23 mouse cellular contexts compared by ENCODE assay signal in the genomic region with DNA sequence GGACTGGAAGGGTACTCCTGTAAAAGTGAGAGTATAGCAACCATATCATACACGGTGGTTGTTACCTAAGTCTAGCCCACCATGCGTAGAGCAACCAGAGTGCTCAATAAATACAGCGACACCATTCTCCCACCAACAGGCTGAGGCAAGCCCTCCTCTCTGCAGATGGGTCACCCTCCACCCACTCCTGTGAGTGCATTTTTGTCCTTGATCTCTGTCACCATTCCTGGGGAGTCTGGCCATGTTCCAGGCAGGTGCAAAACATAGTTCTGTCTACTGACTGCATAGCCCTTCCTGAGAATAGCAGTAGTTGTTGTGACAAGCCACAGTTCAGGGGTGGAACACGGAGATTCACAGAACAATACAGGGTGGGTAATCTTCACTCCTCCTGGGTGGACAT. TPM values are rescaled to one million over a fixed set of nuclear protein-coding genes. Genes with fewer than 3 reads are reported as not detected.
DNase-seq lines count a peak whose midpoint lies in the region; ATAC-seq and TF ChIP-seq lines count a peak whose summit lies in the region.
"Had no signal": no experiment of that assay in that cellular context is flagged by ENCODE, and none has a peak within 500 bp of the region (broad histone marks: within the 10 kb centered on the region; RNA-seq: fewer than 3 reads in every experiment).

No protein-coding gene starts in this region.

- TF ChIP-seq POLR2A in bone marrow, adult 2 months (IDR thresholded peaks at IDR 0.05; ENCODE audit: borderline replicate concordance, control insufficient read depth, low read depth, low read length): no peak

- H3K4me2 ChIP-seq in forebrain, embryonic 14.5 days (ENCODE audit: low read length): no peak overlapping the region
- H3K4me2 ChIP-seq in forebrain, embryonic 12.5 days: no peak overlapping the region
- H3K4me2 ChIP-seq in intestine, postnatal 0 days (replicated peaks; ENCODE audit: low read depth): no peak overlapping the region
- H3K4me2 ChIP-seq in intestine, embryonic 16.5 days (ENCODE audit: low read depth, low read length): no peak overlapping the region
- H3K4me2 ChIP-seq in midbrain, embryonic 13.5 days (replicated peaks): 0 out of 2 replicates have a peak overlapping the region, but pooled peaks have one; percentile 7
- H3K4me2 ChIP-seq: embryonic facial prominence, embryonic 12.5 days; kidney, embryonic 15.5 days; limb, embryonic 15.5 days; lung, embryonic 14.5 days; midbrain, embryonic 15.5 days; neural tube, embryonic 12.5 days; stomach, embryonic 15.5 days had no signal

- no peak overlapping the region for H3K9ac ChIP-seq in forebrain, embryonic 14.5 days (ENCODE audit: low read length)
- H3K9ac ChIP-seq in forebrain, embryonic 12.5 days: no peak overlapping the region
- H3K9ac ChIP-seq in intestine, postnatal 0 days (ENCODE audit: low read depth, low read length): no peak overlapping the region
- no peak overlapping the region for H3K9ac ChIP-seq in intestine, embryonic 16.5 days (ENCODE audit: low read depth, low read length)
- H3K9ac ChIP-seq in midbrain, embryonic 13.5 days (replicated peaks): no peak overlapping the region
- H3K9ac ChIP-seq: embryonic facial prominence, embryonic 12.5 days; forebrain, embryonic 13.5 days; kidney, embryonic 15.5 days; limb, embryonic 15.5 days; lung, embryonic 14.5 days; midbrain, embryonic 15.5 days; neural tube, embryonic 12.5 days; stomach, embryonic 15.5 days had no signal

- no peak overlapping the region for H3K4me3 ChIP-seq in forebrain, embryonic 14.5 days (ENCODE audit: low read depth, low read length)
- no peak overlapping the region for H3K4me3 ChIP-seq in forebrain, embryonic 12.5 days (replicated peaks)
- no peak overlapping the region for H3K4me3 ChIP-seq in intestine, postnatal 0 days (ENCODE audit: low read depth, low read length)
- H3K4me3 ChIP-seq in intestine, embryonic 16.5 days (ENCODE audit: low read length): no peak overlapping the region
- no peak overlapping the region for H3K4me3 ChIP-seq in midbrain, embryonic 13.5 days (replicated peaks)
- H3K4me3 ChIP-seq in midbrain, embryonic 10.5 days: no peak overlapping the region
- no peak overlapping the region for H3K4me3 ChIP-seq in bone marrow, adult 2 months (replicated peaks; ENCODE audit: control insufficient read depth, low read depth, low read length)
- H3K4me3 ChIP-seq: embryonic facial prominence, embryonic 12.5 days; erythroblast, embryonic 14.5 days; forebrain, embryonic 13.5 days; kidney, embryonic 15.5 days; limb, embryonic 15.5 days; midbrain, embryonic 15.5 days; neural tube, embryonic 12.5 days; stomach, embryonic 15.5 days had no signal

- TF ChIP-seq CTCF in intestine, postnatal 0 days (IDR thresholded peaks at IDR 0.05; ENCODE audit: low read depth): no peak
- TF ChIP-seq CTCF in bone marrow, adult 2 months (IDR thresholded peaks at IDR 0.05; ENCODE audit: control insufficient read depth, insufficient read depth, low read length): no peak

- 0 out of 2 replicates have a peak overlapping the region, but pooled peaks have one; percentile 36 for H3K27ac ChIP-seq in forebrain, embryonic 14.5 days (ENCODE audit: low read depth, low read length)
- H3K27ac ChIP-seq in forebrain, embryonic 12.5 days: no peak overlapping the region
- H3K27ac ChIP-seq in intestine, postnatal 0 days (ENCODE audit: low read depth, low read length): 0 out of 2 replicates have a peak overlapping the region, but pooled peaks have one; percentile 8
- H3K27ac ChIP-seq in intestine, embryonic 16.5 days (ENCODE audit: low read length): no peak overlapping the region
- no peak overlapping the region; the same call in 1 of the 2 replicates for H3K27ac ChIP-seq in midbrain, embryonic 13.5 days
- no peak overlapping the region for H3K27ac ChIP-seq in midbrain, embryonic 10.5 days (replicated peaks)
- peak overlapping the region; percentile 80 for H3K27ac ChIP-seq in bone marrow, adult 2 months (ENCODE audit: control insufficient read depth, insufficient read depth, low read depth, low read length, poor library complexity)
- H3K27ac ChIP-seq: embryonic facial prominence, embryonic 12.5 days; kidney, embryonic 15.5 days; limb, embryonic 15.5 days; midbrain, embryonic 15.5 days; neural tube, embryonic 12.5 days; stomach, embryonic 15.5 days had no signal

- 86% methylated on average over 4 of the region's 4 CpGs for WGBS in forebrain, embryonic 14.5 days
- WGBS in forebrain, embryonic 12.5 days: 92% methylated on average over 4 of the region's 4 CpGs
- WGBS in intestine, postnatal 0 days: 76% methylated on average over 4 of the region's 4 CpGs
- 83% methylated on average over 4 of the region's 4 CpGs for WGBS in intestine, embryonic 16.5 days
- 88% methylated on average over 4 of the region's 4 CpGs for WGBS in midbrain, embryonic 13.5 days
- WGBS in midbrain, embryonic 10.5 days: 88% methylated on average over 4 of the region's 4 CpGs
- 72% methylated on average over 4 of the region's 4 CpGs for WGBS in bone marrow, adult 2 months

- no peak for DNase-seq in forebrain, embryonic 14.5 days (ENCODE audit: low spot score)
- DNase-seq in midbrain, embryonic 10.5 days (ENCODE audit: low spot score): no peak
- DNase-seq: B cell, adult 2 months; gastrocnemius, postnatal 10 days; kidney, adult 11 months; left cerebral cortex, postnatal 4 days had no signal

- H3K36me3 ChIP-seq in forebrain, embryonic 14.5 days (ENCODE audit: control insufficient read depth, insufficient read depth, low read length): peaks cover 77% of the 10 kb centered on the region
- H3K36me3 ChIP-seq in forebrain, embryonic 12.5 days (replicated peaks): peaks cover 87% of the 10 kb centered on the region
- H3K36me3 ChIP-seq in intestine, postnatal 0 days (ENCODE audit: control insufficient read depth, insufficient read depth): no peaks in the 10 kb centered on the region
- H3K36me3 ChIP-seq in intestine, embryonic 16.5 days (ENCODE audit: control insufficient read depth, insufficient read depth, low read length): no peaks in the 10 kb centered on the region
- peaks cover 80% of the 10 kb centered on the region for H3K36me3 ChIP-seq in midbrain, embryonic 13.5 days
- H3K36me3 ChIP-seq in midbrain, embryonic 10.5 days: peaks cover 96% of the 10 kb centered on the region
- H3K36me3 ChIP-seq: stomach, embryonic 15.5 days had no signal

- H3K9me3 ChIP-seq in forebrain, embryonic 14.5 days (replicated peaks; ENCODE audit: control insufficient read depth, low read length): no peaks in the 10 kb centered on the region
- H3K9me3 ChIP-seq in forebrain, embryonic 12.5 days: no peaks in the 10 kb centered on the region
- H3K9me3 ChIP-seq in intestine, postnatal 0 days (ENCODE audit: control insufficient read depth): no peaks in the 10 kb centered on the region
- H3K9me3 ChIP-seq in intestine, embryonic 16.5 days (ENCODE audit: control insufficient read depth, low read length): no peaks in the 10 kb centered on the region
- no peaks in the 10 kb centered on the region for H3K9me3 ChIP-seq in midbrain, embryonic 13.5 days
- no peaks in the 10 kb centered on the region for H3K9me3 ChIP-seq in midbrain, embryonic 10.5 days (replicated peaks)
- H3K9me3 ChIP-seq: embryonic facial prominence, embryonic 12.5 days; forebrain, embryonic 13.5 days; kidney, embryonic 15.5 days; limb, embryonic 15.5 days; midbrain, embryonic 15.5 days; neural tube, embryonic 12.5 days; stomach, embryonic 15.5 days had no signal

- ATAC-seq in forebrain, embryonic 14.5 days: no peak
- ATAC-seq in forebrain, embryonic 12.5 days (ENCODE audit: low FRiP score): no peak
- no peak for ATAC-seq in intestine, postnatal 0 days
- no peak for ATAC-seq in intestine, embryonic 16.5 days
- no peak for ATAC-seq in midbrain, embryonic 13.5 days
- ATAC-seq in megakaryocyte-erythroid progenitor cell, adult 5-6 weeks (replicated peaks; ENCODE audit: low FRiP score, low TSS enrichment, poor library complexity, severe bottlenecking): no peak
- ATAC-seq: forebrain, embryonic 13.5 days; hindbrain, embryonic 16.5 days; midbrain, embryonic 15.5 days had no signal

- H3K27me3 ChIP-seq in forebrain, embryonic 14.5 days (replicated peaks; ENCODE audit: control insufficient read depth, insufficient read depth, low read length): no peaks in the 10 kb centered on the region
- no peaks in the 10 kb centered on the region for H3K27me3 ChIP-seq in forebrain, embryonic 12.5 days
- H3K27me3 ChIP-seq in intestine, postnatal 0 days (replicated peaks; ENCODE audit: control insufficient read depth, insufficient read depth, low read length): no peaks in the 10 kb centered on the region
- no peaks in the 10 kb centered on the region for H3K27me3 ChIP-seq in intestine, embryonic 16.5 days (replicated peaks; ENCODE audit: control insufficient read depth, insufficient read depth, low read length)
- H3K27me3 ChIP-seq in midbrain, embryonic 13.5 days: no peaks in the 10 kb centered on the region
- H3K27me3 ChIP-seq in midbrain, embryonic 10.5 days (ENCODE audit: low read depth, poor library complexity, severe bottlenecking): no peaks in the 10 kb centered on the region
- H3K27me3 ChIP-seq: CH12.LX; embryonic facial prominence, embryonic 12.5 days; forebrain, embryonic 13.5 days; kidney, embryonic 15.5 days; limb, embryonic 15.5 days; midbrain, embryonic 15.5 days; neural tube, embryonic 12.5 days; stomach, embryonic 15.5 days had no signal

- H3K4me1 ChIP-seq in forebrain, embryonic 14.5 days (ENCODE audit: control insufficient read depth, insufficient read depth, low read length): peaks cover 49% of the 10 kb centered on the region
- peaks cover 79% of the 10 kb centered on the region for H3K4me1 ChIP-seq in forebrain, embryonic 12.5 days
- H3K4me1 ChIP-seq in intestine, postnatal 0 days (replicated peaks; ENCODE audit: control insufficient read depth, insufficient read depth, low read length): no peaks in the 10 kb centered on the region; the same call in 1 of the 2 replicates
- H3K4me1 ChIP-seq in intestine, embryonic 16.5 days (ENCODE audit: control insufficient read depth, insufficient read depth, low read length): peaks cover 12% of the 10 kb centered on the region
- H3K4me1 ChIP-seq in midbrain, embryonic 13.5 days (replicated peaks): peaks cover 94% of the 10 kb centered on the region
- H3K4me1 ChIP-seq in midbrain, embryonic 10.5 days: peaks cover 35% of the 10 kb centered on the region
- peaks cover 36% of the 10 kb centered on the region for H3K4me1 ChIP-seq in bone marrow, adult 2 months (ENCODE audit: control insufficient read depth, insufficient read depth, low read length)

RNA-seq across cellular contexts. Expression of a gene that starts 12.0 kb away (rescaled TPM):
- polyA plus RNA-seq in forebrain, embryonic 14.5 days (2014; fragmentation: Nextera tagmentation; extraction: Ambion mirVana): 289 and 315 TPM in 2 replicates
- 264 and 272 TPM in 2 replicates for polyA plus RNA-seq in forebrain, embryonic 12.5 days (2016; fragmentation: Nextera tagmentation; extraction: Ambion mirVana)
- 3.6 and 4.4 TPM in 2 replicates for polyA plus RNA-seq in intestine, postnatal 0 days (2015; fragmentation: Nextera tagmentation; extraction: Ambion mirVana)
- polyA plus RNA-seq in intestine, embryonic 16.5 days (2015; fragmentation: Nextera tagmentation; extraction: Ambion mirVana): 7.1 and 8.9 TPM in 2 replicates
- 238 and 300 TPM in 2 replicates for polyA plus RNA-seq in midbrain, embryonic 13.5 days (2015; fragmentation: Nextera tagmentation; extraction: Ambion mirVana)
- 91.5 and 129 TPM in 2 replicates for polyA plus RNA-seq in midbrain, embryonic 10.5 days (2016; fragmentation: Nextera tagmentation; extraction: Ambion mirVana)
- polyA plus RNA-seq in bone marrow, adult 2 months (2011; ENCODE audit: insufficient read depth, insufficient read length, low replicate concordance, missing spikeins): 8.9 and 21.0 TPM in 2 replicates
- 6.6 and 7.0 TPM in 2 replicates for total RNA-seq in megakaryocyte-erythroid progenitor cell, adult 5-6 weeks (2014; fragmentation: Nextera tagmentation)
- total RNA-seq in megakaryocyte-erythroid progenitor cell, adult 5-6 weeks (2017): 2.9 and 5.2 TPM in 2 replicates

Comparison
In these comparisons a context has a peak if more than half of its experiments do, and no peak if none do; other contexts are left out.
1. H3K27ac ChIP-seq: peak in forebrain, embryonic 14.5 days (single experiment), intestine, postnatal 0 days (single experiment) and bone marrow, adult 2 months (single experiment); none in forebrain, embryonic 12.5 days (single experiment), intestine, embryonic 16.5 days (single experiment), midbrain, embryonic 13.5 days (single experiment) and midbrain, embryonic 10.5 days (single experiment).